Mouse (Mus musculus): ENCODE measurements around the gene Nop14. TPM values are rescaled to one million over a fixed set of nuclear protein-coding genes. Genes with fewer than 3 reads are reported as not detected.
"Not testable (repeated sequence)": the region's sequence is repeated elsewhere in the genome, so short reads cannot be mapped to it uniquely, and the experiment has no call there.

Nop14 gene
- total RNA-seq, 2 experiments from 2014 or later: 10.8 to 17.1 TPM

- DNase-seq: no peak
- intact Hi-C loops (cut with DNase I): loop anchor here (5.0 kb wide), 2 partner anchors 88 to 113 kb away; no protein-coding TSS in a partner anchor
Observed at GRCm38 (mm10) chr5:34634746-34635400, 25.1 kb downstream of the Nop14 start.

DNA sequence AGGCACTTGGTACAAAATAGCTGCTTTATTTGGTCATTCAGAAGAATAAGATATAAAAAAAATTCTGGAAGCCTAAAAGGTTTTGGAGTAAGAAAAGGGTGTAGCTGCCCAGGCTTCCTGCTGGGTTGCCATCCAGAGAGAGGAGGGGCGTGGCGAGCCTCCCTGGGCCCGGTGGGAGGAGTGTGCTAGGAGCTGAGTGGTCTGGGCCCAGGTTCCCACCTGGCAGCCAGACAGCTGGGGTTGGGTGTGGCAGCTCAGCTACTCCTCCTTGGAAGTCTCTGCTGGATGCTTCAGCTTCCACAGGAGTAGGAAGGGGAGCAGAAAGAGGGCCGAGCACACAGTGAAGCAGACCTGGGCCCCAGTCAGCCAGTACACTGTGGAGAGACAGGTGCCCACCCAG lies 26.3 kb downstream of the Nop14 start:
- intact Hi-C loops (cut with DNase I): no loop called here
- DNase-seq: peak; percentile 43 to 56

DNA sequence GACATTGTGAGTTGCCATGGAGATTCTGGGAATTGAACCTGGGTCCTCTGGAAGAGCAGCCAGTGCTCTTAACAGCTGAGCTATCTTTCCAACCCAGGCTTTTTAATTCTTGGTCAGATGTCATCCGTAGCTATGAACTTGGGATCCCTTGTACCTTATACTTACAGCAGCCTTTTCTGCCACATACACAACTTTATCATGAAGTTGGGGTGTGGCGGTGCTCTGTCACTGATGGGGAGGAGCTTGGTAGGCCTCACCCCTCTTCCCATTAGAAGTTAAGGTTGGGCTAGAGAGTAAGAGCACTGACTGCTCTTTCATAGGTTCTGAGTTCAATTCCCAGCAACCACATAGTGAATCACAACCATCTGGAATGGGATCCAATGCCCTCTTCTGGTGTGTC lies 27.0 kb downstream of the Nop14 start:
- no peak for DNase-seq
- intact Hi-C loops (cut with DNase I): no loop called here

- intact Hi-C loops (cut with DNase I): no loop called here
Observed at GRCm38 (mm10) chr5:34609966-34610365, 50.0 kb downstream of the Nop14 start.

GRCm38 (mm10) chr5:34608226-34608625 lies 51.7 kb downstream of the Nop14 start:
- DNase-seq: no peak
- intact Hi-C loops (cut with DNase I): no loop called here

More at GRCm38 (mm10) chr5:34609966-34610365, 50.0 kb downstream of the Nop14 start:
- DNase-seq: no peak

DNA sequence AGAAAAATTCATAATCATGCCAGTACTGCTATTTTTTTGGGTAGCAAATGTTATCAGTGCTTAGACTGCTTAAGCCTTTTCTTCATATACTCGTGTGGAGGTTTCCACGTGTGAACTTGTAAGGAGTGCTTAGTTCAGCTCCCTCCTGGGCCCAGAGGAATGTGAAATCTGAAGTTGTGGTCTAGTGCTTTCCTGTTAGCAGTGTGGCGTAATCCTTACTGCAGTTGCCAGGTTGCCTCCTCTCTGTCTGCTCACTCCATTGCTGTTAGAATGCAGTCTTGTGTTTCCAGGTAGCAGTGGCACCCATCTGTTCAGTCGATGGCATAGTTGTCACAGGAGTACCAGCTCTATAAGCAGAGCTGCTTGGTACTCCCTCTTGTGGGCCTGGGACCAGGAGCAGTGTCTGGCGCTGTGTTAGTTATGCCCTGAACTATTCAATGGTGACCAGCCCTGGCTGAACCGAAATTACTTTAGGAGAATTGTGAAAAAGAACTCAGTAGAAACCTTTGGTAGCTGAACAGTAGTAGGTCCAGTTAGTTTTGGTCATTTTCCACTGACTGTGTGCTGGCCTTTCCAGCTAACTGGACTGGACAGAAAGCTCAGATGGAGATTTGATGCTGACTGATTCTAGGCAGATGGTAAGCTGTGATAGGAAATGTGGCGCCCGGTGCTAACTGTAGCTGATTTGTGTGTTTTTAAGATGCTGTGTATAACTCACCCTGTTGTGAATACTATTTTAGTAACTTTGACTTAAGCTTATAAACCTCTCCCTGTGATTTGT lies 52.7 kb downstream of the Nop14 start:
- intact Hi-C loops (cut with DNase I): no loop called here
- no peak for DNase-seq

- DNase-seq: no peak
- intact Hi-C loops (cut with DNase I): no loop called here
Observed at GRCm38 (mm10) chr5:34604576-34604975, 55.4 kb downstream of the Nop14 start.

DNA sequence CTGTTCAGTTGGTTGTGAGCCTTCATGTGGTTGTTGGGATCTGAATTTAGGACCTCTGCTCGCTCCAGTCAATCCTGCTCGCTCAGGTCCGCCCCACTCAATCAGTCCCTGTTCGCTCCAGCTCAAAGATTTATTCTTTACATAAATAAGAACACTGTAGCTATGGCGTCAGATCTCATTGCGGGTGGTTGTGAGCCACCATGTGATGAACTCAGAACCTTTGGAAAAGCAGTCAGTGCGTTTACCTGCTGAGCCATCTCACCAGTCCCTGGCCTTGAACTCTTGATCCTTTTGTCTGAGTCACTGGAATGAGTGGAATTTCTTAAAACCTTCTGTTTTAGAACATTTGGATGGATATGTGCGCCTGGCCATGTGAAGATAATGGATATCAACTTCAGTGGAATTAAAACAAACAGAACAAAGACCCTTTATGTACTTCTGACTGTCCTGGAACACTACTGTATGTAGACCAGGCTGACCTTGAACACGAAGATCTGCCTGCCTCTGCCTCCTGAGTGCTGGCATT lies 66.7 kb downstream of the Nop14 start:
- intact Hi-C loops (cut with DNase I): no loop called here
- DNase-seq: no peak

- intact Hi-C loops (cut with DNase I): no loop called here
- no peak for DNase-seq
Observed at GRCm38 (mm10) chr5:34592666-34593065, 67.3 kb downstream of the Nop14 start.

DNA sequence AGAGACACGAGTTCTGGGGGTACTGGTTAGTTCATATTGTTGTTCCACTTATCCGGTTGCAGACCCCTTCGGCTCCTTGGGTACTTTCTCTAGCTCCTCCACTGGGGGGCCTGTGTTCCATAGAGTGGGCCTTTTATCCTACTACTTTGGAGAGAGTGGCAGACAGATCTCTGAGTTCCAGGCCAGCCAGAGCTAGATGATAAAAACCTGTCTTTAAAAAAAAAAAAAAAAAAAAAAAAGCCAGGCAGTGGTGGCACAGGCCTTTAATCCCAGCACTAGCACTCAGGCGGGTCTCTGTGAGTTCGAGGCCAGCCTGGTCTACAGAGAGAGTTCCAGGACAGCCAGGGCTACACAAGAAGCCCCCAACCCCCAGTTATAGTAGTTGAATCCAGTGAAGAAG lies 67.7 kb downstream of the Nop14 start:
- intact Hi-C loops (cut with DNase I); DNase-seq: not testable (repeated sequence)

DNA sequence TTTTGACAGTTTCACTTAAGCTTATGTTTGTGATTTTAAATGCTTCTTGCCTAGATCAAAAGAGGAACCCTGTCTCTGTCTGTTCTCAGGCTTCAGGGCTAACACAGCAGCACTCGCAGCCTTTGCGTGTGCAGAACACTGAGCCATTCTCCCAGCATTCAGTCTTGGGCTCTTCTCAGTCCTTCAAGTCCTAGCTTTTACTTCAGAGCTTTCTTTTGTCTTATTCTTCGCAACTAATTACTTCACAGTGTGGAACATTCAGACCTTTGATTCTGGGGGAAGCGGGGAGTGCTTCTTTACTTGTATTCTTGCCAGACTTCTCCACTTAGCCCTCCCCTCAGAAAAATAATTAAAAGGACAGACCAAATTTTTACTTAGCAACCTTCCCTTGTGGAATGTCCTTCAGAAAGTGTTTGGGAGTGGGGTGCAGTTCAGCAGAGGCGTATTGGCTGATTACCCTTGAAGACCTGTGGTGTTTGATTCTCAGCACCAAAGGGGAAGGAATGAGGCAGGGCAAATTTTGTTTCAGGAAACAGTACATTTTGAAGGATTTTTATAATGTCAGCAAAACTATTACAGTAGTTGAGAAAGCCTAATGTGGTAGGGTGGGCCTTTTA lies 68.5 kb downstream of the Nop14 start:
- intact Hi-C loops (cut with DNase I): no loop called here
- no peak for DNase-seq

GRCm38 (mm10) chr5:34590702-34591101 lies 69.2 kb downstream of the Nop14 start:
- intact Hi-C loops (cut with DNase I): no loop called here
- no peak for DNase-seq

GRCm38 (mm10) chr5:34590059-34590458 lies 69.9 kb downstream of the Nop14 start:
- no peak for DNase-seq
- intact Hi-C loops (cut with DNase I): no loop called here

Other genes with a start within 250 kb of the Nop14 start
- gene Tnip2, start 146.2 kb downstream of the Nop14 start, total RNA-seq (2021): 1 to 10 TPM; 3.0 to 3.2 TPM
- gene Sh3bp2, start 134.3 kb downstream of the Nop14 start, total RNA-seq (2021): 1 to 10 TPM in 1 of 2 experiments, under 1 TPM in 1; 0.82 to 1.5 TPM
- gene Add1, start 86.5 kb downstream of the Nop14 start, total RNA-seq (2021): 10 to 100 TPM; 58.7 to 67.4 TPM
- 1 to 10 TPM; 3.2 to 4.2 TPM for gene Mfsd10, start 22.9 kb downstream of the Nop14 start, total RNA-seq (2021)
- gene Grk4, start 231 bp upstream of the Nop14 start, total RNA-seq (2021): 1 to 10 TPM; 1.4 to 1.6 TPM
- gene Htt, start 101.6 kb upstream of the Nop14 start, total RNA-seq (2021): 1 to 10 TPM; 5.9 to 7.0 TPM
- gene Msantd1, start 247.9 kb upstream of the Nop14 start, total RNA-seq (2021): under 1 TPM; 0.13 to 0.49 TPM